Mouse (Mus musculus): ENCODE measurements at regions not wholly inside any gene's neighbourhood (a gene's known extent, or its start where the extent isn't known, plus 50 kb on each side); places are given as distances from the start of the nearest gene placed in this dataset.

- TF ChIP-seq EP300 (IDR thresholded peaks at IDR 0.05) (no peak), CTCF (IDR thresholded peaks at IDR 0.05) (no peak)
These were observed 131.1 kb upstream of the Kcnj16 start for GRCm38 (mm10) chr11:110836688-110837087.

Measured in lung, postnatal 0 days (tissue).